Mouse (Mus musculus): ENCODE data around the gene Clec2l. TPM values are rescaled to one million over a fixed set of nuclear protein-coding genes. Genes with fewer than 3 reads are reported as not detected.

The Clec2l gene
- total and polyA plus RNA-seq, 3 experiments: 6.0 to 10.4 TPM; not detected in 1

- TF ChIP-seq TCF12 (IDR thresholded peaks at IDR 0.05; ENCODE audit: low read depth, low read length): peak; percentile 76
- no peak for TF ChIP-seq MYB (IDR thresholded peaks at IDR 0.05; ENCODE audit: low read depth, low read length)
- no peak for TF ChIP-seq ZMIZ1 (IDR thresholded peaks at IDR 0.05; ENCODE audit: low read depth, low read length)
Observed at GRCm38 (mm10) chr6:38623457-38623856, 39.4 kb upstream of the Clec2l start (continued).

GRCm38 (mm10) chr6:38624439-38624838, 38.4 kb upstream of the Clec2l start:
- Histone ChIP-seq H3K9me3 (replicated peaks; ENCODE audit: insufficient read depth, low read length) (no peaks in the 10 kb centered on the region), H3K27ac (ENCODE audit: control insufficient read depth, low read depth, low read length) (no peak overlapping the region), H3K4me1 (ENCODE audit: control insufficient read depth in 1 of 2, insufficient read depth in 2 of 2, low read length in 2 of 2) (peaks cover 8% of the 10 kb centered on the region in 2 experiments), H3K9ac (ENCODE audit: control insufficient read depth, low read depth, low read length, poor library complexity, severe bottlenecking) (no peak overlapping the region), H3K4me3 (ENCODE audit: control insufficient read depth in 1 of 2, insufficient read depth in 1 of 2, low read depth in 2 of 2, low read length in 2 of 2) (no peak overlapping the region), H3K27me3 (ENCODE audit: control insufficient read depth in 1 of 2, insufficient read depth in 2 of 2, low read length in 2 of 2) (no peaks in the 10 kb centered on the region), H3K79me2 (ENCODE audit: control insufficient read depth, insufficient read depth, low read length, poor library complexity) (no peaks in the 10 kb centered on the region), H3K36me3 (ENCODE audit: control insufficient read depth in 1 of 2, insufficient read depth in 2 of 2, low read length in 2 of 2) (peaks cover under 1 to 18% of the 10 kb centered on the region in 2 experiments)
- TF ChIP-seq UBTF (IDR thresholded peaks at IDR 0.05; ENCODE audit: borderline replicate concordance, insufficient read depth, low read depth, low read length): no peak
- no peak for TF ChIP-seq ZC3H11A (IDR thresholded peaks at IDR 0.05; ENCODE audit: low read depth, low read length)
- no peak for TF ChIP-seq POLR2AphosphoS2 (IDR thresholded peaks at IDR 0.05; ENCODE audit: low read length)
- no peak for TF ChIP-seq MAX (IDR thresholded peaks at IDR 0.05; ENCODE audit: low read length)
- no peak for TF ChIP-seq TCF12 (IDR thresholded peaks at IDR 0.05; ENCODE audit: low read depth, low read length)
- TF ChIP-seq TAL1 (IDR thresholded peaks at IDR 0.05; ENCODE audit: low read length): no peak
- TF ChIP-seq USF1 (IDR thresholded peaks at IDR 0.05; ENCODE audit: low read depth, low read length): no peak
- TF ChIP-seq ZMIZ1 (IDR thresholded peaks at IDR 0.05; ENCODE audit: low read depth, low read length): no peak
- no peak for TF ChIP-seq SMC3 (IDR thresholded peaks at IDR 0.05; ENCODE audit: low read depth, low read length)
- no peak for TF ChIP-seq CHD1 (IDR thresholded peaks at IDR 0.05; ENCODE audit: low read depth, low read length)
- no peak for TF ChIP-seq JUND (IDR thresholded peaks at IDR 0.05; ENCODE audit: low read depth, low read length)
- no peak for TF ChIP-seq NRF1 (IDR thresholded peaks at IDR 0.05; ENCODE audit: insufficient read depth, low read depth, low read length, poor library complexity, severe bottlenecking)
- TF ChIP-seq RCOR1 (IDR thresholded peaks at IDR 0.05; ENCODE audit: low read depth, low read length): no peak
- no peak for TF ChIP-seq MAZ (IDR thresholded peaks at IDR 0.05; ENCODE audit: low read depth, low read length)
- no peak for TF ChIP-seq HCFC1 (IDR thresholded peaks at IDR 0.05; ENCODE audit: low read depth, low read length)
- TF ChIP-seq MXI1 (IDR thresholded peaks at IDR 0.05; ENCODE audit: low read depth, low read length): no peak
- no peak for TF ChIP-seq KAT2A (conservative IDR thresholded peaks at IDR 0.05; ENCODE audit: low read depth, low read length)
- no peak for TF ChIP-seq MEF2A (IDR thresholded peaks at IDR 0.05; ENCODE audit: extremely low read depth, insufficient replicate concordance, low read depth, low read length, poor library complexity, severe bottlenecking)
- TF ChIP-seq GATA1 (IDR thresholded peaks at IDR 0.05; ENCODE audit: low read depth, low read length): no peak
- DNase-seq (ENCODE audit: low read depth, low spot score): no peak

Measured in MEL (cell line).